Mouse (Mus musculus) Patski (cell line): Measurements from ENCODE around the gene Tarbp1. TPM values are rescaled to one million over a fixed set of nuclear protein-coding genes. Genes with fewer than 3 reads are reported as not detected.

ENCODE experiments used
- ATAC-seq: fragments of 100-300 bp; one replicate; pipeline ENCODE4 v1.8.0; 2021
- CTCF ChIA-PET: fragments of 350-600 bp; sonication (Branson Sonifier 250); formaldehyde crosslinking; loops from one replicate; lab custom pipeline; 2022; ENCODE audit warnings: inconsistent platforms; lab: Charles Lee
- POLR2A ChIA-PET: fragments of 350-600 bp; sonication (Branson Sonifier 250); formaldehyde crosslinking; loops from one replicate; lab custom pipeline; 2022; ENCODE audit warnings: antibody characterized with exemption, inconsistent platforms; lab: Charles Lee
- DNase-seq: peaks from one replicate; pipeline ENCODE4 v3.0.0-alpha.2; 2011; ENCODE audit warnings: low read depth, low spot score
- H3K27me3 ChIP-seq: fragments of 371-371 bp; one replicate; pipeline ENCODE4 v1.5.1; 2021
- CTCF ChIP-seq: fragments of 100-300 bp; IDR thresholded peaks from one replicate; pipeline ENCODE4 v1.5.1; 2021
- in situ Hi-C: fragments of 300-500 bp; cut with MboI; formaldehyde crosslinking; loops from 3 replicates; pipeline ENCODE4 v1.11.1; 2018; ENCODE audit warnings: low pct_unique_long_range_greater_than_20kb, mixed read lengths
- polyA plus RNA-seq: library from polyadenylated mRNA; unstranded; gene quantifications from one replicate; pipeline ENCODE4 v1.2.3, GENCODE M21; 2021

Gene Tarbp1
- polyA plus RNA-seq, 1 experiment from 2014 or later: 8.7 TPM

GRCm38 (mm10) chr8:126464071-126464470 lies 10.8 kb downstream of the Tarbp1 start:
- H3K27me3 ChIP-seq: no peaks in the 10 kb centered on the region
- ATAC-seq (no peak), DNase-seq (no peak)
- in situ Hi-C loops: no loop called here
- TF ChIP-seq CTCF: no peak
- CTCF ChIA-PET: interaction anchor here (2.6 kb wide), 1 partner anchor 18 kb away, joined by 12 read pairs; no protein-coding TSS in a partner anchor
- POLR2A ChIA-PET: no interaction called here

- DNase-seq: no peak
- no peak for TF ChIP-seq CTCF
- H3K27me3 ChIP-seq: no peaks in the 10 kb centered on the region
- in situ Hi-C loops: no loop called here
- ChIA-PET POLR2A (no interaction called here), CTCF (interaction anchor here (1.2 kb wide), 1 partner anchor 8 kb away, joined by 4 read pairs; no protein-coding TSS in a partner anchor)
- no peak for ATAC-seq
These were observed 13.1 kb downstream of the Tarbp1 start for GRCm38 (mm10) chr8:126461735-126462134.

- TF ChIP-seq CTCF: no peak
- in situ Hi-C loops: no loop called here
- no peak for ATAC-seq
- DNase-seq: no peak
- ChIA-PET CTCF (interaction anchor here (0.9 to 1.2 kb wide), 3 partner anchors 9 to 26 kb away, joined by 3 to 4 read pairs (median 3); no protein-coding TSS in a partner anchor), POLR2A (no interaction called here)
- H3K27me3 ChIP-seq: no peaks in the 10 kb centered on the region
These were observed 14.6 kb downstream of the Tarbp1 start for GRCm38 (mm10) chr8:126460274-126460673.

- in situ Hi-C loops: no loop called here
- no peak for TF ChIP-seq CTCF
- DNase-seq (no peak), ATAC-seq (no peak)
- ChIA-PET POLR2A (interaction anchor here (0.6 to 0.7 kb wide), 4 partner anchors 15 to 413 kb away, joined by 4 to 5 read pairs (median 4); no protein-coding TSS in a partner anchor), CTCF (no interaction called here)
- H3K27me3 ChIP-seq: no peaks in the 10 kb centered on the region
These were observed 19.5 kb downstream of the Tarbp1 start for GRCm38 (mm10) chr8:126455383-126455782.

GRCm38 (mm10) chr8:126451158-126451557 lies 23.7 kb downstream of the Tarbp1 start:
- ATAC-seq (no peak), DNase-seq (no peak)
- no peak for TF ChIP-seq CTCF
- in situ Hi-C loops: no loop called here
- ChIA-PET CTCF (interaction anchor here (1.1 kb wide), 1 partner anchor 30 kb away, joined by 3 read pairs; no protein-coding TSS in a partner anchor), POLR2A (interaction anchor here (0.7 kb wide), 1 partner anchor 465 kb away, joined by 3 read pairs; no protein-coding TSS in a partner anchor)
- H3K27me3 ChIP-seq: no peaks in the 10 kb centered on the region

- ATAC-seq (no peak), DNase-seq (no peak)
- H3K27me3 ChIP-seq: no peaks in the 10 kb centered on the region
- in situ Hi-C loops: no loop called here
- peak; percentile 57 for TF ChIP-seq CTCF
- ChIA-PET POLR2A (interaction anchor here (0.6 kb wide), 2 partner anchors 12 to 14 kb away, joined by 3 read pairs; no protein-coding TSS in a partner anchor), CTCF (no interaction called here)
These were observed 35.9 kb downstream of the Tarbp1 start for GRCm38 (mm10) chr8:126438937-126439336.

- CTCF ChIA-PET: interaction anchor here (0.8 to 1.0 kb wide), 4 partner anchors 9 to 131 kb away, joined by 3 read pairs; no protein-coding TSS in a partner anchor
- DNase-seq (peak; percentile 71), ATAC-seq (peak; percentile 84)
- peak; percentile 70 for TF ChIP-seq CTCF
- in situ Hi-C loops: no loop called here
- POLR2A ChIA-PET: no interaction called here
- H3K27me3 ChIP-seq: no peaks in the 10 kb centered on the region
These were observed 41.0 kb downstream of the Tarbp1 start for GRCm38 (mm10) chr8:126433827-126434226.

GRCm38 (mm10) chr8:126429635-126430034 lies 45.2 kb downstream of the Tarbp1 start:
- in situ Hi-C loops: no loop called here
- POLR2A ChIA-PET: interaction anchor here (1.4 kb wide), 1 partner anchor 137 kb away, joined by 4 read pairs; no protein-coding TSS in a partner anchor
- CTCF ChIA-PET: no interaction called here

GRCm38 (mm10) chr8:126424946-126425345 lies 49.9 kb downstream of the Tarbp1 start:
- CTCF ChIA-PET: no interaction called here

More at GRCm38 (mm10) chr8:126429635-126430034, 45.2 kb downstream of the Tarbp1 start:
- DNase-seq: no peak
- no peak for TF ChIP-seq CTCF
- no peak for ATAC-seq
- H3K27me3 ChIP-seq: no peaks in the 10 kb centered on the region

GRCm38 (mm10) chr8:126424163-126424562 lies 50.7 kb downstream of the Tarbp1 start:
- DNase-seq: no peak
- TF ChIP-seq CTCF: no peak
- POLR2A ChIA-PET: no interaction called here
- in situ Hi-C loops: no loop called here
- ATAC-seq: no peak
- H3K27me3 ChIP-seq: no peaks in the 10 kb centered on the region
- CTCF ChIA-PET: no interaction called here

More at GRCm38 (mm10) chr8:126424946-126425345, 49.9 kb downstream of the Tarbp1 start:
- TF ChIP-seq CTCF: no peak
- POLR2A ChIA-PET: interaction anchor here (1.1 kb wide), 1 partner anchor 19 kb away, joined by 3 read pairs; no protein-coding TSS in a partner anchor
- in situ Hi-C loops: no loop called here
- no peaks in the 10 kb centered on the region for H3K27me3 ChIP-seq
- DNase-seq (no peak), ATAC-seq (no peak)

- POLR2A ChIA-PET: no interaction called here
- TF ChIP-seq CTCF: no peak
- CTCF ChIA-PET: interaction anchor here (1.5 kb wide), 1 partner anchor 10 kb away, joined by 3 read pairs; no protein-coding TSS in a partner anchor
These were observed 52.0 kb downstream of the Tarbp1 start for GRCm38 (mm10) chr8:126422920-126423300.

More at GRCm38 (mm10) chr8:126422920-126423300, 52.0 kb downstream of the Tarbp1 start:
- DNase-seq (no peak), ATAC-seq (peak; percentile 33)
- H3K27me3 ChIP-seq: no peaks in the 10 kb centered on the region
- in situ Hi-C loops: no loop called here
